Mouse (Mus musculus) heart, embryonic 16.5 days (tissue): ENCODE data around the gene Wee2. TPM values are rescaled to one million over a fixed set of nuclear protein-coding genes. Genes with fewer than 3 reads are reported as not detected.

Experiments
- ATAC-seq: fragments of 200-750 bp; cut with Nextera tagmentation; replicated peaks from 2 replicates; pipeline ENCODE4 v1.8.0; 2017; ENCODE audit warnings: moderate number of reproducible peaks; ENCODE audit not compliant: insufficient read depth, low FRiP score; ENCODE audit errors: extremely low read depth
- H3K27ac ChIP-seq: fragments of 300-500 bp; sonication (generic); 2 replicates; pipeline ENCODE4 v1.5.1; 2014; ENCODE audit warnings: mild to moderate bottlenecking, low read length, control low read depth, moderate library complexity
- H3K27me3 ChIP-seq: fragments of 300-500 bp; sonication (generic); 2 replicates; pipeline ENCODE4 v1.6.1; 2014; ENCODE audit warnings: low read length, mixed read lengths; ENCODE audit not compliant: control insufficient read depth, insufficient read depth
- H3K36me3 ChIP-seq: fragments of 300-500 bp; sonication (generic); 2 replicates; pipeline ENCODE4 v1.6.1; 2014; ENCODE audit not compliant: control insufficient read depth, insufficient read depth
- H3K4me1 ChIP-seq: fragments of 300-500 bp; sonication (generic); 2 replicates; pipeline ENCODE4 v1.6.1; 2014; ENCODE audit warnings: low read length, mixed read lengths; ENCODE audit not compliant: control insufficient read depth, insufficient read depth
- H3K4me2 ChIP-seq: fragments of 300-500 bp; sonication (generic); 2 replicates; pipeline ENCODE4 v1.6.1; 2014; ENCODE audit warnings: low read depth, mild to moderate bottlenecking, control low read depth, low read length
- H3K4me3 ChIP-seq: fragments of 300-500 bp; sonication (generic); 2 replicates; pipeline ENCODE4 v1.5.1; 2014; ENCODE audit warnings: mild to moderate bottlenecking, control low read depth, low read length
- H3K9ac ChIP-seq: fragments of 300-500 bp; sonication (generic); 2 replicates; pipeline ENCODE4 v1.6.1; 2014; ENCODE audit warnings: low read length, control low read depth
- H3K9me3 ChIP-seq: fragments of 300-500 bp; sonication (generic); replicated peaks from 2 replicates; pipeline ENCODE4 v1.6.1; 2016; ENCODE audit warnings: low read length; ENCODE audit not compliant: control insufficient read depth
- WGBS: fragments of 180-500 bp; shearing (Covaris S2); extraction: QIAGEN DNeasy Blood & Tissue Kit; methylation state at CpG from one replicate; pipeline ENCODE4 v1.1.7; 2014; 5-methylcytosine and 5-hydroxymethylcytosine counted together
- polyA plus RNA-seq: library from polyadenylated mRNA; unstranded; fragments of >200 nt; fragmentation: Nextera tagmentation; extraction: Ambion mirVana; gene quantifications from 2 replicates; pipeline ENCODE4 v1.2.1, GENCODE M21; 2015

Gene Wee2
- polyA plus RNA-seq, 1 experiment from 2014 or later, result not detected

GRCm38 (mm10) chr6:40482318-40482717, 43.4 kb downstream of the Wee2 start:
- WGBS, result 91% methylated on average over 5 of the region's 5 CpGs

GRCm38 (mm10) chr6:40490933-40491332, 52.0 kb downstream of the Wee2 start, which contains the start of gene Tas2r137:
Gene Tas2r137 (plus strand): TSS chr6:40491233.
- ATAC-seq, result no peak

More at GRCm38 (mm10) chr6:40482318-40482717, 43.4 kb downstream of the Wee2 start:
- H3K9me3 ChIP-seq, result no peaks in the 10 kb centered on the region
- no peak overlapping the region for H3K9ac ChIP-seq
- H3K4me1 ChIP-seq, result no peaks in the 10 kb centered on the region
- no peaks in the 10 kb centered on the region for H3K27me3 ChIP-seq
- no peak overlapping the region for H3K27ac ChIP-seq
- no peak overlapping the region for H3K4me2 ChIP-seq
- ATAC-seq, result no peak
- peaks cover 48% of the 10 kb centered on the region for H3K36me3 ChIP-seq
- H3K4me3 ChIP-seq, result no peak overlapping the region

GRCm38 (mm10) chr6:40493229-40493628, 54.3 kb downstream of the Wee2 start, which contains the start of gene Tas2r108:
Gene Tas2r108 (plus strand): TSS chr6:40493529.
- H3K4me2 ChIP-seq, result no peak within 1 kb of the TSS
- ATAC-seq, result no peak
- no peaks in the 10 kb centered on the region for H3K4me1 ChIP-seq
- no peaks in the 10 kb centered on the region for H3K9me3 ChIP-seq
- no peaks in the 10 kb centered on the region for H3K36me3 ChIP-seq
- H3K27me3 ChIP-seq, result no peaks in the 10 kb centered on the region
- H3K9ac ChIP-seq, result no peak within 1 kb of the TSS
- no peak within 1 kb of the TSS for H3K4me3 ChIP-seq
- 82% methylated on average over 3 of the region's 3 CpGs for WGBS
- no peak within 1 kb of the TSS for H3K27ac ChIP-seq

More at GRCm38 (mm10) chr6:40490933-40491332, 52.0 kb downstream of the Wee2 start, which contains the start of gene Tas2r137:
- Histone ChIP-seq H3K4me1 (no peaks in the 10 kb centered on the region), H3K9ac (no peak within 1 kb of the TSS), H3K27me3 (no peaks in the 10 kb centered on the region), H3K27ac (no peak within 1 kb of the TSS), H3K4me2 (no peak within 1 kb of the TSS), H3K36me3 (0 out of 2 replicates have a peak, but pooled peaks cover 2% of the 10 kb centered on the region), H3K4me3 (no peak within 1 kb of the TSS), H3K9me3 (no peaks in the 10 kb centered on the region)

Other genes with a start within 250 kb of the Wee2 start
- 41.1 and 44.4 TPM in 2 replicates for gene Agk, start 113.9 kb upstream of the Wee2 start, polyA plus RNA-seq
- gene E330009J07Rik, start 3.0 kb upstream of the Wee2 start, polyA plus RNA-seq, result 3.9 TPM in 2 replicates
- 99.6 and 130 TPM in 2 replicates for gene Ssbp1, start 32.3 kb downstream of the Wee2 start, polyA plus RNA-seq
- not detected in 2 replicates for gene Tas2r137, start 52.1 kb downstream of the Wee2 start, polyA plus RNA-seq
- not detected in 2 replicates for gene Tas2r108, start 54.4 kb downstream of the Wee2 start, polyA plus RNA-seq
- gene Prss37, start 80.4 kb downstream of the Wee2 start, polyA plus RNA-seq, result not detected in 2 replicates
- not detected in 2 replicates for gene Olfr461, start 116.0 kb downstream of the Wee2 start, polyA plus RNA-seq
- gene Olfr460, start 130.4 kb downstream of the Wee2 start, polyA plus RNA-seq, result not detected in 2 replicates
- gene Clec5a, start 146.7 kb downstream of the Wee2 start, polyA plus RNA-seq, result 0.71 and 0.72 TPM in 2 replicates
- not detected in 2 replicates for gene Tas2r138, start 174.2 kb downstream of the Wee2 start, polyA plus RNA-seq
- gene Mgam, start 189.7 kb downstream of the Wee2 start, polyA plus RNA-seq, result 0.10 and 1.1 TPM in 2 replicates